Mouse (Mus musculus) ZHBTc4 (cell line): ENCODE data around the gene Gm5431.
A peak's percentile ranks its signal among the peaks of the same experiment; 100 is the strongest.

ENCODE experiments used
- DNase-seq: peaks from one replicate; pipeline ENCODE4 v3.0.0-alpha.2; 2011; ENCODE audit warnings: low read depth, low spot score

Gm5431 gene

DNA sequence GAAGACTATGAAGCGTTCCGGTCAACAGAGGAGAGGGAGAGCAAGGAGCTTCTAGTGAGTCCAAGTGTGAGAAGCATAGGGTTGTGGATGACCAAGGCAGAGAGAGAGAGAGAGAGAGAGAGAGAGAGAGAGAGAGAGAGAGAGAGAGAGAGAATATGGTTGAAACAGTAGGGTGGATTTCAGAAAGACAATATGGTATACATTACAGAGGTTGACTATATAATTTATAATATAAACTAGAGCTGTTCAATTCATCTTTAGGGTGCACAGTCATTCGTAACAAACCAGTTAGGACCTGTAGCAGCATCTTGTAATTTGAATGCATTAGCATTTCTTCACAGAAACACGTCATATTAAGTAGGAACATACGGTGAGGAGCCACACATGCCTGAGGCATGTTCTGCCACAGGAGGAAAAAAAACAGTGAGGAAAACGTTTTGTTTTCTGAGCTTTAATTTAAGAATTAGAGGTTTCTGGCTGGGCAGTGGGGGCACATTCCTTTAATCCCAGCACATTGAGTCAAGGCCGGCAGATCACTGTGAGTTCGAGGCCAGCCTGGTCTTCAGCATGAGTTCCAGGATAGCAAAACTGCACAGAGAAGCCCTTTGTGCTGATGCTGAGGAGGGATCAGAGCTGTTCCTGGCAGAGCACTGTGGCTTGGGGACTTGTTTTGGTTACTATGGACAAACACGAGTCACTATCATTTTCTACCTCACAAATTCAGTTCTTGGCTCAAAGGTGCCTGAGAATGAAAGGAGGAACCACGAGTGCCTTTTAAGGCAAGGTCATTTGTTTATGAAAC, 62.9 kb downstream of the Gm5431 start:
- DNase-seq = peak; percentile 38

GRCm38 (mm10) chr11:48838181-48838797, 63.7 kb downstream of the Gm5431 start:
- peak; percentile 89 for DNase-seq
